Mouse (Mus musculus): Measurements from ENCODE around the gene Hist1h3c. TPM values are rescaled to one million over a fixed set of nuclear protein-coding genes. Genes with fewer than 3 reads are reported as not detected.
"Not testable (repeated sequence)": the region's sequence is repeated elsewhere in the genome, so short reads cannot be mapped to it uniquely, and the experiment has no call there.

Gene Hist1h3c
- total and polyA plus RNA-seq, 2 experiments = 0.20 to 8.0 TPM

- WGBS = 98% methylated on average over 5 of the region's 5 CpGs
- Histone ChIP-seq H3K9ac (ENCODE audit: low read depth, low read length) (no peak overlapping the region), H3K4me1 (ENCODE audit: control insufficient read depth, insufficient read depth, low read length) (peaks cover 11% of the 10 kb centered on the region), H3K27ac (replicated peaks; ENCODE audit: insufficient read depth, low read depth, low read length) (no peak overlapping the region), H3K27me3 (ENCODE audit: control insufficient read depth, insufficient read depth, low read length) (no peaks in the 10 kb centered on the region), H3K4me3 (ENCODE audit: insufficient read depth, low read depth, low read length) (no peak overlapping the region), H3K36me3 (ENCODE audit: control insufficient read depth, insufficient read depth, low read length) (no peaks in the 10 kb centered on the region), H3K79me2 (ENCODE audit: control insufficient read depth, insufficient read depth, low read length) (no peaks in the 10 kb centered on the region)
- DNase-seq (ENCODE audit: extremely low read depth, low read depth, low spot score) = no peak
- TF ChIP-seq POLR2A (IDR thresholded peaks at IDR 0.05; ENCODE audit: extremely low read depth, insufficient read depth, low read length) = no peak
- no peak for TF ChIP-seq CTCF (IDR thresholded peaks at IDR 0.05; ENCODE audit: low read depth, low read length)
These were observed 4.2 kb upstream of the Hist1h3c start for GRCm38 (mm10) chr13:23749563-23750121.

- no peak for DNase-seq (ENCODE audit: extremely low read depth, low read depth, low spot score)
- H3K4me1 ChIP-seq (ENCODE audit: control insufficient read depth, insufficient read depth, low read length) = peaks cover 12% of the 10 kb centered on the region
- H3K27me3 ChIP-seq (ENCODE audit: control insufficient read depth, insufficient read depth, low read length) = no peaks in the 10 kb centered on the region
- no peaks in the 10 kb centered on the region for H3K36me3 ChIP-seq (ENCODE audit: control insufficient read depth, insufficient read depth, low read length)
- 16% methylated on average over 4 of the region's 4 CpGs for WGBS
- no peak overlapping the region for H3K27ac ChIP-seq (replicated peaks; ENCODE audit: insufficient read depth, low read depth, low read length)
- no peak for TF ChIP-seq POLR2A (IDR thresholded peaks at IDR 0.05; ENCODE audit: extremely low read depth, insufficient read depth, low read length)
- TF ChIP-seq CTCF (IDR thresholded peaks at IDR 0.05; ENCODE audit: low read depth, low read length) = no peak
- H3K4me3 ChIP-seq (ENCODE audit: insufficient read depth, low read depth, low read length) = no peak overlapping the region
- H3K9ac ChIP-seq (ENCODE audit: low read depth, low read length) = no peak overlapping the region
- H3K79me2 ChIP-seq (ENCODE audit: control insufficient read depth, insufficient read depth, low read length) = no peaks in the 10 kb centered on the region
These were observed 2.5 kb upstream of the Hist1h3c start for GRCm38 (mm10) chr13:23747892-23748288.

- Histone ChIP-seq H3K27me3 (ENCODE audit: control insufficient read depth, insufficient read depth, low read length) (no peaks in the 10 kb centered on the region), H3K36me3 (ENCODE audit: control insufficient read depth, insufficient read depth, low read length) (no peaks in the 10 kb centered on the region), H3K4me1 (ENCODE audit: control insufficient read depth, insufficient read depth, low read length) (peaks cover 12% of the 10 kb centered on the region), H3K9ac (ENCODE audit: low read depth, low read length) (peak overlapping the region; percentile 37; the same call in 1 of the 2 replicates), H3K4me3 (ENCODE audit: insufficient read depth, low read depth, low read length) (peak overlapping the region; percentile 4; the same call in 1 of the 2 replicates), H3K27ac (replicated peaks; ENCODE audit: insufficient read depth, low read depth, low read length) (peak overlapping the region; percentile 12; the same call in 1 of the 2 replicates), H3K79me2 (ENCODE audit: control insufficient read depth, insufficient read depth, low read length) (no peaks in the 10 kb centered on the region)
- TF ChIP-seq CTCF (IDR thresholded peaks at IDR 0.05; ENCODE audit: low read depth, low read length) (no peak), POLR2A (IDR thresholded peaks at IDR 0.05; ENCODE audit: extremely low read depth, insufficient read depth, low read length) (no peak)
- 11% methylated on average over 13 of the region's 13 CpGs for WGBS
- DNase-seq (ENCODE audit: extremely low read depth, low read depth, low spot score) = no peak
These were observed 1.9 kb upstream of the Hist1h3c start for GRCm38 (mm10) chr13:23747081-23747891.

GRCm38 (mm10) chr13:23746201-23747080 lies 1.0 kb upstream of the Hist1h3c start, which contains the start of gene Hist1h2bb:
Hist1h2bb (plus strand) TSS chr13:23746734.
- H3K4me1 ChIP-seq (ENCODE audit: control insufficient read depth, insufficient read depth, low read length) = peaks cover 12% of the 10 kb centered on the region
- H3K4me3 ChIP-seq (ENCODE audit: insufficient read depth, low read depth, low read length) = peak within 1 kb of the TSS; percentile 66
- H3K9ac ChIP-seq (ENCODE audit: low read depth, low read length) = peak within 1 kb of the TSS; percentile 73
- WGBS = 1% methylated on average over 45 of the region's 58 CpGs
- peak; percentile 99 for DNase-seq (ENCODE audit: extremely low read depth, low read depth, low spot score)
- H3K79me2 ChIP-seq (ENCODE audit: control insufficient read depth, insufficient read depth, low read length); H3K36me3 ChIP-seq (ENCODE audit: control insufficient read depth, insufficient read depth, low read length); H3K27me3 ChIP-seq (ENCODE audit: control insufficient read depth, insufficient read depth, low read length): not testable (repeated sequence)
- H3K27ac ChIP-seq (replicated peaks; ENCODE audit: insufficient read depth, low read depth, low read length) = peak within 1 kb of the TSS; percentile 99

GRCm38 (mm10) chr13:23744421-23745380 lies 701 bp downstream of the Hist1h3c start:
- no peaks in the 10 kb centered on the region for H3K79me2 ChIP-seq (ENCODE audit: control insufficient read depth, insufficient read depth, low read length)
- no peak overlapping the region for H3K9ac ChIP-seq (ENCODE audit: low read depth, low read length)
- H3K4me3 ChIP-seq (ENCODE audit: insufficient read depth, low read depth, low read length) = peak overlapping the region; percentile 16; the same call in 1 of the 2 replicates
- peaks cover 14% of the 10 kb centered on the region; the same call in 1 of the 2 replicates for H3K4me1 ChIP-seq (ENCODE audit: control insufficient read depth, insufficient read depth, low read length)
- H3K27me3 ChIP-seq (ENCODE audit: control insufficient read depth, insufficient read depth, low read length) = no peaks in the 10 kb centered on the region
- H3K27ac ChIP-seq (replicated peaks; ENCODE audit: insufficient read depth, low read depth, low read length) = no peak overlapping the region
- WGBS = 15% methylated on average over 16 of the region's 36 CpGs
- H3K36me3 ChIP-seq (ENCODE audit: control insufficient read depth, insufficient read depth, low read length) = no peaks in the 10 kb centered on the region
- DNase-seq (ENCODE audit: extremely low read depth, low read depth, low spot score) = no peak
- no peak for TF ChIP-seq CTCF (IDR thresholded peaks at IDR 0.05; ENCODE audit: low read depth, low read length)
- no peak for TF ChIP-seq POLR2A (IDR thresholded peaks at IDR 0.05; ENCODE audit: extremely low read depth, insufficient read depth, low read length)
